Mouse (Mus musculus) bone marrow, adult 2 months (tissue): ENCODE data around the gene Hspa8. TPM values are rescaled to one million over a fixed set of nuclear protein-coding genes. Genes with fewer than 3 reads are reported as not detected.

Source experiments
- H3K27ac ChIP-seq: fragments of 200-500 bp; 2 replicates; pipeline ENCODE4 v1.5.1; 2012; ENCODE audit warnings: low read depth, mild to moderate bottlenecking, control low read depth, inconsistent platforms, low read length; ENCODE audit not compliant: control insufficient read depth, poor library complexity, insufficient read depth
- H3K4me1 ChIP-seq: fragments of 200-500 bp; 2 replicates; pipeline ENCODE4 v1.6.1; 2011; ENCODE audit warnings: low read length; ENCODE audit not compliant: control insufficient read depth, insufficient read depth
- H3K4me3 ChIP-seq: fragments of 200-500 bp; replicated peaks from 2 replicates; pipeline ENCODE3; 2011; ENCODE audit warnings: mild to moderate bottlenecking, low read depth, low read length, control low read depth; ENCODE audit not compliant: control insufficient read depth
- CTCF ChIP-seq: fragments of 200-500 bp; IDR thresholded peaks from 2 replicates; pipeline ENCODE4 v1.5.1; 2011; ENCODE audit warnings: low read length, control low read depth; ENCODE audit not compliant: control insufficient read depth, insufficient read depth
- POLR2A ChIP-seq: fragments of 200-500 bp; IDR thresholded peaks from 2 replicates; pipeline ENCODE4 v1.6.1; 2011; ENCODE audit warnings: low read depth, mild to moderate bottlenecking, control low read depth, low read length, borderline replicate concordance; ENCODE audit not compliant: control insufficient read depth
- WGBS: fragments of 180-500 bp; shearing (Covaris S2); methylation state at CpG from one replicate; pipeline ENCODE4 v1.1.7; 2018; 5-methylcytosine and 5-hydroxymethylcytosine counted together
- polyA plus RNA-seq: library from polyadenylated mRNA; stranded (reverse); fragments of >200 nt; gene quantifications from 2 replicates; pipeline ENCODE4 v1.2.4, GENCODE M21; 2011; ENCODE audit warnings: low replicate concordance; ENCODE audit not compliant: missing spikeins, insufficient read depth, insufficient read length

Hspa8 gene
- polyA plus RNA-seq, 1 experiment, result 805 TPM

DNA sequence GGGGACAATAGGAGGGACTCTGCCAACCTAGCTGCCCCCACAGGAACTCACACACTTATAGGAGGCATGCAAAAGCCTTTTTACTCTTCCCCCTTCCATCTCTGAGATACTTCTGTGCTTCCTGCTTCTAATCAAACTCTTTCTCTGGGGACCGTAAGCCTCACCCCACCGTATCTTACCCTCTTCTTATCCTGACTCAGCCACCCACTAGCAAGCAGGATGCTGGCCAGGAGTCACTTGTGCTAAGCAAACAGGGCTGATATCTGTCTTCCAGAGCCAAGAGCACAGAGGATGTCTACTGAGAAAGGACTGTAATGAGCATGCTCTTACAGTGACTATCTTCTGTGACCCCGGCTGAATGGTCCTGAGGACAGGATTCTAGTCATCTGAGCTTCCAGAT, 38.9 kb downstream of the Hspa8 start:
- 60% methylated on average over 3 of the region's 3 CpGs for WGBS
- Histone ChIP-seq H3K27ac (no peak overlapping the region), H3K4me1 (no peaks in the 10 kb centered on the region), H3K4me3 (no peak overlapping the region)
- TF ChIP-seq CTCF (no peak), POLR2A (no peak)

DNA sequence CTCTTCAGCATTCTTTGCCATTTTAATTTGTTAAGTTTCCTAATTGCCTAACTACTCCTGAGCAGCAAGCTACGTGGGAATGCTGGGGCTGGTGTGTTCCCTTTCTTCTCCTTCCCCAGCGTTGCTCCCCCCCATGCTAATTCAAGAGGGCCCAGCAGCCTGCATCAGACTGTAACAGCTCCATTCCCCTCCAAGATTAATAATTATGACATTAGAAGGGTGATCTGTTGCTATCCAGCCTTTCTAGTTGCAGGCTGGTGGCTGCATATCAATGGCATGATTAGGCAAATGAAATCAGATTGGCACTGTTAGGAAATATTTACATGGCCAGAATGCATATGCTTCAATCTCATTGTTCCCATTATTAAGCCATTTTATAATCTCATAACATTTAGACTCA, 50.7 kb downstream of the Hspa8 start:
- WGBS, result 37% methylated on average over 2 of the region's 2 CpGs

DNA sequence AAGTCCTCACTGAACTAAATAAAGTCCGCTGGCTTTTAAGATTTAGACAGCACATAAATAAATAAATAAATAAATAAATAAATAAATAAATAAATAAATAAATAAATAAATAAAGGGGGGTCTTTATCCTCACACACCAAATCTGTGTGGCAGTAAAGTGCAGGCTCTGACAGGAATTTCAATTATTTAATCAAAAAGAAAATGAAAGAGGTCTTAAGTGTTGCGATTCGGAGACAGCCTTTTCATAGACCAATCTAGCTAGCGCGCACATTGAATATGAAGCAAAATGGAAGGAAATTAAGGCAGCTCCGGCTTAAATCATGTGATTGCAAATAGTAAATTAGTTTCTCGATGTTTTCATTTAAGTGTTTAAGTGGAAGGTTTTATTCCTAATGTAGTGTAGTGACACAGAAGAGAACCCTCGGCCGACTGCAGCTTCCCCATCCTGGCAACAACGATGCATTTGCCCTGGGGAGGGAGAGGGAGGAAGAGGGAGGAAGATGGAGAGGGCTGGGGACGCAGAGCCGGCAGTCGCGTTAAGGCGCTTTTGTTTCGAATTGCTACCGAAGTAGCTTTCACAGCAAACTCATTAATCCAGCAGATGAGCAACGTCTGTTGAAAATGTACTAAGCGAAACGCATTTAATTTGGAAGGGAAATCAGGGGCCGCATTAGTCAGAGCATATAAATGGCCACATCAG, 57.8 kb downstream of the Hspa8 start:
- H3K27ac ChIP-seq, result no peak overlapping the region
- no peak overlapping the region for H3K4me3 ChIP-seq
- H3K4me1 ChIP-seq, result no peaks in the 10 kb centered on the region
- WGBS, result 7% methylated on average over 21 of the region's 21 CpGs
- TF ChIP-seq POLR2A, result no peak
- no peak for TF ChIP-seq CTCF

More for the DNA sequence above, 50.7 kb downstream of the Hspa8 start:
- Histone ChIP-seq H3K4me3 (no peak overlapping the region), H3K27ac (no peak overlapping the region), H3K4me1 (no peaks in the 10 kb centered on the region)
- TF ChIP-seq POLR2A (no peak), CTCF (no peak)

DNA sequence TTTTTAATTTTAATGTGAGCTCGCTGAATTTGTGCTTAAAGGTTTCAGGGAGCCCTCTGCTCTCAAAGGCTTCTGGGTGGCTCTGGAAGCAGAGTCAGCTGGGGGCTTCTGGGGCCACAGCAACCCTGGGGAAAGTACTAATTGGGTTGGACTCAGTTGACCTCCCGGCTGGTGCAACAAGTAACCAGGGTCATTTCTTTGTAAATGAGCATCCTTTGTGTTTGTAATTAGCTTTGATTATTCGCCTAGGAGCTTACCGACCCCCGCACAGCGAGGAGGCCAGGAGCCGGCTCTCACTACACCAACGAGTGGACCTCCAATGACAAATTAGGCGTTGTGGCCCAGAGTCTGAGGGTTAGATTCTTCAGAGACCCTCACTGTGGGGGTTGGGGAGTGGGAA, 58.4 kb downstream of the Hspa8 start:
- no peak overlapping the region for H3K4me3 ChIP-seq
- WGBS, result 41% methylated on average over 9 of the region's 9 CpGs
- H3K4me1 ChIP-seq, result no peaks in the 10 kb centered on the region

More for the DNA sequence above, 58.4 kb downstream of the Hspa8 start:
- TF ChIP-seq POLR2A, result no peak
- TF ChIP-seq CTCF, result no peak
- no peak overlapping the region for H3K27ac ChIP-seq

Other genes starting within 250 kb of the Hspa8 start
- gene Gm21915, start 130.4 kb upstream of the Hspa8 start, polyA plus RNA-seq, result not detected in 2 replicates
- 1.9 and 4.1 TPM in 2 replicates for gene Clmp, start 115.0 kb upstream of the Hspa8 start, polyA plus RNA-seq
- gene Bsx, start 73.1 kb downstream of the Hspa8 start, polyA plus RNA-seq, result not detected in 2 replicates
- 0.82 and 3.4 TPM in 2 replicates for gene Jhy, start 163.1 kb downstream of the Hspa8 start, polyA plus RNA-seq
- 1.6 and 6.8 TPM in 2 replicates for gene Crtam, start 203.6 kb downstream of the Hspa8 start, polyA plus RNA-seq